Mouse (Mus musculus): ENCODE data around the gene Cidec.
A peak's percentile ranks its signal among the peaks of the same experiment; 100 is the strongest.

Gene Cidec

DNA sequence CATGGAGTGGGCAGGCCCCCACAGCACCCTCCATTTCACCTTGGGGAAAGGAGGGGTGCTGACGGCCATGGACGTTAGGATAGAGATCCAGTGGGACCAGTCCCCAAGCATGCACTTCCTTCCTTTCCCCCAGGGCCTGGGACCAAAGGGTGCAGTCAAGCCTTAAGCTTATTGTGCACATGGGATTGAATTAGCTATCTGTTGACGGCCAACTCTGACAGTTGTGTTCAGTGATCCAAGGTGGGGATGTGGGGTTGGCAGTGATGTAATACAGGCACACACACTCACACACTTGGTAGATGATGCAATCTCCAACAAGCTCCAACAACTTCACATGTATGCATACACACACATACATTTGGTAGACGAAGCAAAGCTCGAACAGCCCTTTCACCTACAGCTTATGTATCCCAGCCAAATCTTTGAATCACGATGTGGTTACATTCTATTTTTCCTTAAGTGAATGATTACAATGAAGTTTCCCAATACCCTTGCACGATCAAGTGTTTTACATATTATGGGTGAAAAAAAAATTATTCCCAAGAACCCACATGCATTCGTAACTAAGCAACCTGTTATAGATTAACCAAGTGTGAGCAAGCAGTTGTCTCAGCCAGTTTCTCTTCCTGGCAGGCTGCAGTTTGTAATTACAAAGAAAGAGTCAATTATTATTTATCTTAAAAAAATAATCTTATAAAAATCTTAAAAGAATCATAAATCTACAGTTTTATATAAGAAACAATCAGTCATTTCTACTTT, 8.8 kb upstream of the Cidec start:
- no peak for DNase-seq (ENCODE audit: low read depth, low spot score)

- DNase-seq (ENCODE audit: low read depth, low spot score), result no peak
These were observed 7.5 kb upstream of the Cidec start for GRCm38 (mm10) chr6:113443091-113443490.

DNA sequence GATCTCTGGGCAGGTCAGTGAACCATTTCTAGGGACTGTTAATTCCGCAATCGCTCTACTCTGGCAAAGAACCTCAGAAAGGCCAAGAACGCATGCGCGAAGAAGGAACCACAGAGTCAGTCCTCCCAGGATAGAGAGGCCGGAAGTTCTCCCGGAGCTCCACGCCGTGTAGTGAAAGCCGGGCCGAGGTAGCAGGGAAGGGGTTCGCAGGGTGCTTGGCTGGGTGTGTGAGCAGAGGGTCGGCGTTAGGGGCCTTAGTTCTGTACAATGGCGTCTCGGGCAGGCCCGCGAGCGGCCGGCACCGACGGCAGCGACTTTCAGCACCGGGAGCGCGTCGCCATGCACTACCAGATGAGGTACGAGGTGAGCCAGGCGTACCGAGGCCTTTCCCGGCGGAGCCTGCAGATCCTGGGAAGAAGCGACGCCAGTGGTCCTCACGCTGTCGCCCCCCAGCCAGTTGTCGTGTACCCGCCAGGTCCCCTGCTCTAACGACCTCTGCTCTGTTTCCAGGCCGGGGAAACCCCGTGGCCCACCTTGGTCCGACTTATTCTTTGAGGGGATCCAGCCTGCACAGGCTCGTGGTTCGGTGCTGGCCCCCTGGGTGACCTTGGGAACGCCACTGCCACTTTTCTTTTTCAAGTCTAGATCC, 7.0 kb upstream of the Cidec start, which contains the start of gene Jagn1:
TSS of gene Jagn1 (plus strand) at position 128 of the 649 bp plus-strand sequence.
- DNase-seq (ENCODE audit: low read depth, low spot score), result peak; percentile 91

DNA sequence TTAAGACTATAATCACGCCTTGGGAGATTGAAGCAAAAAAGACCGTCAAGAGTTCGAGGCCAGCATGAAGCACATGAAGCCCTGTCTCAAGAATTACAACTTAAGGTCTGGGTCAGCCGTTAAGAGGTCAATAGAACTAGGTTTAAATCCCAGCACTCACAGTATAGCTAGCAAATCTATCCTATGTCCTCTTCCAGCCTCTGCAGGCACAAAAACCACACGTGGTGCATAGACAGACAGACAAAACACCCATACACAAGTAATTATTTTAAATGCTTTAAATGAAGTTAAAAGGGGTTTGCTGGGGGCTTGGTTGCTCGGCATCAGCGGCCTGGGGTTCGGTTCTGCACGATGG, 6.5 kb upstream of the Cidec start:
- peak; percentile 2 for DNase-seq (ENCODE audit: low read depth, low spot score)

- DNase-seq (ENCODE audit: low read depth, low spot score), result peak; percentile 54
These were observed 5.7 kb upstream of the Cidec start for GRCm38 (mm10) chr6:113441147-113441680.

GRCm38 (mm10) chr6:113440686-113441085, 5.1 kb upstream of the Cidec start:
- no peak for DNase-seq (ENCODE audit: low read depth, low spot score)

DNA sequence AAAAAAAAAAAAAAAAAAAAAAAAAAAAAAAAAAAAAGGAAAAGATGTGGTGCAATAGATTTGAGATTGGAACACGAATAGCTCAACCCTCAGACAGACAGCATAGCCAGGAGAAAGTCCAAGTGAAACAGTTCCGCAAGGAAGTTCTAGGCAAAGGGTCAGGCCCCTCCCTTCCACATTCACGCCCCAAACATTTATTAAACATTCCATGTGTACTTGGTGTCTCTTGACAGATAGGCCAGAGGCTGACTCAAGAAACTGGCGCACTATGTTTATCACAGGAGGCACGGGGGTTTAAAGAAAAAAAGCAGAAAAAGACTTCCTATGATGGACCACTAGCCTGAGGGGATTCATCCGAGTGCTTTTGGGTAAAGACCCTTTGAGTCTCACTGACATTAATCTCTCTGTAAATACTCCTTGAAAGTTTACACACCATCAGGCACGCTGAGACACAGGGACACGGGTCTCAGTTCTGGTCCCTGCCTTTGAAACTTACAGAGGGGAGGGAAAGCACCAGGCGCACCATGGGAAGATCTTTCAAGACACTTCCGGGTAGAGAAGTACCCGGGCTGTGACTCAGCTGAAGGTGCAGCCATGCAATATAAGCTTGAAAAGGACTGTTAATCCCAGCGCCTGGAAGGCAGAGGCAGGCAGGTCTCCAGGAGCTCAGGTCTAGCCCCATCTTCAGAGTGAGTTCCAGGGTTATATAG, 3.3 kb upstream of the Cidec start:
- no peak for DNase-seq (ENCODE audit: low read depth, low spot score)

DNA sequence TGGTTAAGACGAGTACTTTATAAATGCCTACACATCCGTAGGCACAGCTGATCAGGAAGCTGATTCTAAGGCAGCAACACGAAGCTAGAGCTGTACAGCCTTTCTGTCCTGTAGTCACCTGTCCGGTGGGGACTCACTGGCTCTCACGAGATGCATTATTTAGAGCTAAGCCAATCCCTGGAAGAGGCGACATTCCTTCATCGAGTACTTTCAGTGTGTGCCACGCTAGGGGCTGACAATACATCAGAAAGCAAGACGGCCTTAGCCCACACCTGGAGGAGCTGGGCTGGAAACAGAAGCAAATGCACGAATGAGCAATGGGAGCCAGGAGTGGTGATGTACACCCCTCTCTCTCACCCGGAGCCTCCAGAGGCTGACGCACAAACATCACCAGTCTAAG, 1.6 kb upstream of the Cidec start:
- DNase-seq (ENCODE audit: low read depth, low spot score), result no peak

DNA sequence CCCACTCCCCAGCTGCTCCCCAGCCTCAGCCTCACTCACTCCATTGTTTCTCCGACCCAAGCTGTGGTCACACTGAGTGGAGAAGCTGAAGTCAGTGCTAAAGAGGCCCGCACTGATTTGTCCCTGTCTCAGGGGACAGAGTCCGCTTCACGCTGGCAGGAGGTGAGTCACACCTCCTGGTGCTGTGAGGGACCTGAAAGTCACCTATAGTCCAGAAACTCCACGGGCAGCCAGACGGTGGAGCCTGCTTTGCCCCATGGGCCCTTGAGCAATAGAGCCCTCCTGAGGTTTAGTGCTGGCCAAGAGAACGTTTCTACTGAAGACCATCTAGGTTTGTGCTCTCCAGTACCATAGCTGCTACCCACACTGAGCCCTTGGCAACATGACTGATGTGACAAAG, 869 bp downstream of the Cidec start:
- DNase-seq (ENCODE audit: low read depth, low spot score), result no peak

DNA sequence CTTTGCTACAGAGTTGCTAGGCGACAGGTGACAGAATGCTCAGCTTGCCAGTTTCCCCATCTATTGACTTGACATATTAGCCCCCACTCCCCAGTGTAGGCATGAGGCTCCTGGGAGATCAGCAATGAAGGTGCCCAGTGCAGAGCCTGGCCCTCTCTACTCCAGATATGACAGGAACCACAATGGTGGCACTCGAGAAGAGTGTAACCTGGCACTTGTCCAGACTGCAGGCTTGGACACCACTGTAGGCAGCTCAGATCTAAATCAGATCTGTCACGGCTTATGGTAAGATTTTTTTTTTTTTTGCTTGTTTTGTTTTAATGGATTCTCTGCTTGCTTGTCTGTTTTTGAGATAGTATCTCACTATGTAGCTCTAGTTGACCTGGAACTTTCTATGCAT, 1.9 kb downstream of the Cidec start:
- no peak for DNase-seq (ENCODE audit: low read depth, low spot score)

DNA sequence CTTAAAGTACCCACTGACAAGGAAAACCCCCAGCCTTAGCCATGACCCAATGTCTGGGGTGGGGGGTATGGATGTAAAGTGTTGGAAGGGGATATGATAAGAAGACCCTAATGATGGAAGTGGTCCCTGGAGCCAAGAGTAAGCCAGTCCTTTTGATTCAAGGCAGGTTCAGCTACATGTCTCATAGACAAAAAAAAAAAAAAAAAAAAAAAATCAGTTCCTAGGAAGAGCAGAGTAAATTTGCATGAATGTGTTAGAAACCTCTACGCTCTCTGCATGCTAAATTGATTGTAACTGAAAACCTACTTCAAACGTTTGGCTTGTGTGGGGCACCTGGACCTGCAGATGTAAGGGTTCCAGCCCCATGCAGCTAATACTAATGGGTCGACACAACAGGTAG, 3.8 kb downstream of the Cidec start:
- no peak for DNase-seq (ENCODE audit: low read depth, low spot score)

- no peak for DNase-seq (ENCODE audit: low read depth, low spot score)
These were observed 4.7 kb downstream of the Cidec start for GRCm38 (mm10) chr6:113430846-113431245.

DNA sequence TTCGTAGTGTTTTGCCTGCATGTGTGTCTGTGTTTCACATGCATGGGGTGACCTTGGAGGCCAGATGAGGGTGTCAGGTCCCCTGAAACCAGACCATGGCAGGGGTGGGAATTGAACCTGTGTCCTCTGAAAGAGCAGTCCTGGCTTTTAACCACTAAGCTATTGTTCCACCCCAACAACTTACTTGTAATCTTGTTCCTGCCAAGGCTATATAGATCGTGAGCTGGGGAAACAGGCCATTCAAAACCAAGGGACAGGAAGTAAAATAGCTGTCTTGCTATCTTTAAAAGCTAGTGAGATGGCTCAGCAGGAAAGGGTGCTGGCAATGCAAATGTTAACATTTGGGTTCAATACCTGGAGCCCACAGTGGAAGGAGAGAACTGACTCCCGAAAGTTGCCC, 5.6 kb downstream of the Cidec start:
- DNase-seq (ENCODE audit: low read depth, low spot score), result no peak

DNA sequence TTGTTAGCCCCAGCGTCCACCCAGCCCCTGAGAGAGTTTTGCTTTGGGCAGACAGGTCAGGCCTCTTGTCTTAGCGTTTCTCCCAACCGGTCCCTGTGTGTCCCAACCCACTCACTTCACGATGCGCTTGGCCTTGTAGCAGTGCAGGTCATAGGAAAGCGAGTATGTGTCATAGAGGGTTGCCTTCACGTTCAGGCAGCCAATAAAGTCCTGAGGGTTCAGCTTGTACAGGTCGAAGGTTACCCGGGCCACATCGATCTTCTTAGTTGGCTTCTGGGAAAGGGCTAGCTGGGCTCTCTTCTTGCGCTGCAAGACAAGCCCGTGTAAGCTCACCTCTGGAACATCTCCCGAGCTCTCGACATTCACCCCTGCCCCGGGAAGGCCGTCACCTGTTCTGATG, 7.6 kb downstream of the Cidec start:
- no peak for DNase-seq (ENCODE audit: low read depth, low spot score)

- peak; percentile 17 for DNase-seq (ENCODE audit: low read depth, low spot score)
These were observed 8.2 kb downstream of the Cidec start for GRCm38 (mm10) chr6:113427397-113427796.

DNA sequence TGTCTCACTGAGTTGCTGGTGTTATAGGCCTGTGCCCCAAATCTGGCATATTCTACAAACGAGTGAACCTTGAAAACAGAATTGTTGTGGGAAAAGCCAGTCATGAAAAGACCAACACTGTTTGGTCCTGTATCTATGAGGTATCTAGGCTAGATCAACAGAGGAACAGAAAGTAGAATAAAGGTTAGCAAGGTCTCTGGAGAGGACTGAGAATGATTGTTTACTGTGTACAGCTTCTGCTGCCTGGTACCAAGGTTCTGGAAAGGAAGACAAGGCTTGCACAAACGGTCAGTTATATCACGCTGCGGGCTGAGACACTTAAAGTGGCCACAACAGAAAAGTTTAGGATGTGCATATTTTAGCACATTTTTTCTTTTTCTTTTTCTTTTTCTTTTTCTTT, 8.9 kb downstream of the Cidec start:
- no peak for DNase-seq (ENCODE audit: low read depth, low spot score)

GRCm38 (mm10) chr6:113424187-113424586, 11.4 kb downstream of the Cidec start:
- DNase-seq (ENCODE audit: low read depth, low spot score), result no peak

GRCm38 (mm10) chr6:113423000-113423399, 12.6 kb downstream of the Cidec start:
- DNase-seq (ENCODE audit: low read depth, low spot score), result no peak

DNA sequence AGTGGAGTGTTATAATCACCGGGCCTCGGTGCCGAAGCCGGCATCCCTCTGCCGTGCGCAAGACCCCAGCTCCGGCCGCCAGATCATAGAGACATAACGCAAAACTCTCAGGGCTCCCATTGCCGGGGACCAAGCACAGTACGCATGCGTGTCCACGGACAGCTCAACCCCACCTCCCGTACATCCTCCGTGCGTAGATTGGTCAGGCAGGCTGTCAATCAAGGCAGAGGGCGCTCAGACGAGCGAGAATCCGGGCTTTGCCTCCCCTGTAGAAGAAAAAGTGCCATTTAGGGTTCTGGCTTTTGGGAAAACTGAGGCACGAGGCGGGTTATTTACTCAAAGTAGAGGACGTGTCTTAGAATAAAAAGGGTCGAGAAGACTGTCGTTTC, 16.4 kb downstream of the Cidec start, which contains the start of gene Rpusd3:
TSS of gene Rpusd3 (minus strand) at position 142 of the 389 bp plus-strand sequence.
- peak; percentile 97 for DNase-seq (ENCODE audit: low read depth, low spot score)

GRCm38 (mm10) chr6:113418441-113419198, 16.9 kb downstream of the Cidec start:
- DNase-seq (ENCODE audit: low read depth, low spot score), result no peak

DNA sequence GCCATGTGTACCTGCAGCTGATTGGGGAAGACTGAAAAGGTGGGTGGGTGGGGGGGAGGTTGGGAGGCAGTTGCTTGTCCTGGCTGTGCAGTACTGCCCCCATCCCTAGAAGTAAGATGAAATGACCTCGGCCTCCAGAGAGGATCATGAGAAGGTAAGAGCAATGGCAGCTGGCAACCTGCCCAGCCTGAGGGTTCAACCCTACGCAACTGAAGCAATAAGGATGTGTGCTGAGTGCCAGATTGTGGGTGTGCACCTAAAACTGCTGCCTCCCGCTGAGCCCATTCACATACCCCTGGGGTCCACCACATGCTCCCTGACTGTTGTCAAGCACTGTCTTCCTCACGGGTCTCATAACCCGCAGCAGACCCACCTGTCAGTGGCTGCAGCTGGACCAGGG, 19.1 kb downstream of the Cidec start:
- no peak for DNase-seq (ENCODE audit: low read depth, low spot score)

- no peak for DNase-seq (ENCODE audit: low read depth, low spot score)
These were observed 25.6 kb downstream of the Cidec start for GRCm38 (mm10) chr6:113410001-113410400.
